Mouse (Mus musculus): ENCODE results near the gene Npas3.

DNA sequence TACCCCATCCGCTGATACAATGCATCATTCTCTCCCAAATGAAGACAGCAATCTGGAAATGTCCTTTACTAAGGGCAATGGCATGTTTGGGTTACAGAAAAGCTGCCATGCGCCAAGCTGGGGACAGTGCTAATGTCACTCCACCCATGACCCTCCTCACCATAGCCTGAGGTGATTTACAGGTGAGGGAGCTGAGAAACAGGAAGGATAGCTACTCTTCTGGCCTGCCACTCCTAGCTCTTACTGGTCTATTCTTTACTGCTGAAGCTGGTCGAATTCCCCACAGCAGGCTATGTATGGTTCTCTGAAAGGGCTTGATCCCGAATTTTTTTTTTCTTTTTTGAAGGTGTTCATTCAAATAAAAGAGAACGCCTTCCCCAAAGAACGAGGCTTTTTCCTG lies 798.3 kb downstream of the Npas3 start:
- TF ChIP-seq MAX (IDR thresholded peaks at IDR 0.05; ENCODE audit: low read depth) (no peak), SRF (IDR thresholded peaks at IDR 0.05; ENCODE audit: control insufficient read depth, insufficient read length, low read depth) (no peak), POLR2A (IDR thresholded peaks at IDR 0.05; ENCODE audit: insufficient read length, low read depth) (no peak), USF1 (IDR thresholded peaks at IDR 0.05; ENCODE audit: low read depth) (no peak), CEBPB (IDR thresholded peaks at IDR 0.05; ENCODE audit: insufficient read depth, poor library complexity, severe bottlenecking) (no peak), POLR2AphosphoS2 (IDR thresholded peaks at IDR 0.05; ENCODE audit: insufficient read length, low read depth) (no peak), E2F4 (IDR thresholded peaks at IDR 0.05; ENCODE audit: insufficient read depth) (no peak), MYOD1 (IDR thresholded peaks at IDR 0.05; ENCODE audit: control insufficient read depth in 1 of 3, insufficient read length in 2 of 3, low read depth in 2 of 3) (no peak), TCF3 (IDR thresholded peaks at IDR 0.05; ENCODE audit: insufficient read length, low read depth) (no peak), MYOG (IDR thresholded peaks at IDR 0.05; ENCODE audit: control insufficient read depth in 1 of 3, insufficient read depth in 1 of 3, insufficient read length in 2 of 3, low read depth in 2 of 3) (no peak), TCF12 (IDR thresholded peaks at IDR 0.05; ENCODE audit: insufficient read depth, poor library complexity, severe bottlenecking) (no peak)
